Mouse (Mus musculus) testis, adult 2 months (tissue): Measurements from ENCODE around the gene Arl6.

Experiments used
- CTCF ChIP-seq: fragments of 200-500 bp; IDR thresholded peaks from 2 replicates; pipeline ENCODE4 v1.5.1; 2012; ENCODE audit warnings: low read depth, mild to moderate bottlenecking, inconsistent platforms, low read length, moderate library complexity; ENCODE audit not compliant: control insufficient read depth, insufficient read depth, insufficient replicate concordance
- POLR2A ChIP-seq: fragments of 200-500 bp; IDR thresholded peaks from 2 replicates; pipeline ENCODE4 v1.6.1; 2012; ENCODE audit warnings: low read depth, mild to moderate bottlenecking, inconsistent platforms, low read length, moderate library complexity; ENCODE audit not compliant: control insufficient read depth

DNA sequence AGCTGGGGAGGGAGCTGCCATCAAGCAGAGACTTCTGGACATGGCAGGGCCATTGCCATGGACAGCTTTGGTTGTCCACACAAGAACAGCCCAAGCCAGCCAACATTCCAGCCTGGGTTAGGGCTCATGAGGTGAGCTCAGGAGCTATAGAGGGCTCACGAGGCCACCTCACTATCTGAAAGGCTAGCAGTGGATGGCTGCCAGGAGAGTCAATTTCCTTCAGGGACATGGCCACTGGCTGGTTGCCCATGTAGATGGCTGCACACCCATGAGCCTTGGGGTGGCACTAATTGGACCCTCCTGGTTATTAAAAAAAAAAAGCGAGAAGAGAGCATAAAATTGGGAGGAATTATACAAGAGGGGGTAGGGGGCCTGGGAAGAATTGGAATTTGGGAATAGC lies 4.6 kb downstream of the Arl6 start:
- TF ChIP-seq CTCF, result no peak
- no peak for TF ChIP-seq POLR2A
